Mouse (Mus musculus) lung, adult 2 months (tissue): Measurements from ENCODE around the gene Fgd1. TPM values are rescaled to one million over a fixed set of nuclear protein-coding genes. Genes with fewer than 3 reads are reported as not detected.

Experiments
- DNase-seq: peaks from one replicate; pipeline ENCODE4 v3.0.0; 2022
- H3K4me1 ChIP-seq: fragments of 200-500 bp; 2 replicates; pipeline ENCODE4 v1.6.1; 2011; ENCODE audit warnings: low read length; ENCODE audit not compliant: control insufficient read depth, insufficient read depth
- H3K4me3 ChIP-seq: fragments of 200-500 bp; replicated peaks from 2 replicates; pipeline ENCODE3; 2011; ENCODE audit warnings: low read depth, mild to moderate bottlenecking, control low read depth, low read length; ENCODE audit errors: extremely low read depth
- CTCF ChIP-seq: fragments of 200-500 bp; IDR thresholded peaks from 2 replicates; pipeline ENCODE4 v1.5.1; 2011; ENCODE audit warnings: mild to moderate bottlenecking, low read length, control low read depth; ENCODE audit not compliant: insufficient read depth
- POLR2A ChIP-seq: fragments of 200-500 bp; IDR thresholded peaks from 2 replicates; pipeline ENCODE4 v1.6.1; 2011; ENCODE audit warnings: low read depth, mild to moderate bottlenecking, control low read depth, low read length, borderline replicate concordance; ENCODE audit errors: extremely low read depth
- WGBS: fragments of 180-500 bp; shearing (Covaris S2); methylation state at CpG from one replicate; pipeline ENCODE4 v1.1.7; 2018; 5-methylcytosine and 5-hydroxymethylcytosine counted together
- polyA plus RNA-seq: library from polyadenylated mRNA; depleted of rRNA; stranded (reverse); fragments of >200 nt; gene quantifications from 2 replicates; pipeline ENCODE4 v1.2.3, GENCODE M21; 2012; rRNA removed

Gene Fgd1
- 5.7 and 7.0 TPM in 2 replicates for polyA plus RNA-seq

GRCm38 (mm10) chrX:151045850-151046249 lies at the start of gene Fgd1:
Fgd1 (plus strand) TSS chrX:151046150.
- Histone ChIP-seq H3K4me3 (peak within 1 kb of the TSS; percentile 68), H3K4me1 (no peaks in the 10 kb centered on the region)
- WGBS = 93% methylated on average over 8 of the region's 8 CpGs
- TF ChIP-seq CTCF = no peak
- no peak for TF ChIP-seq POLR2A
- no peak for DNase-seq

- no peak for TF ChIP-seq CTCF
- TF ChIP-seq POLR2A = no peak
- H3K4me1 ChIP-seq = no peaks in the 10 kb centered on the region
- WGBS = 81% methylated on average over 3 of the region's 3 CpGs
- DNase-seq = no peak
- no peak overlapping the region for H3K4me3 ChIP-seq
Measured at GRCm38 (mm10) chrX:150996775-150997174, 49.2 kb upstream of the Fgd1 start.

DNA sequence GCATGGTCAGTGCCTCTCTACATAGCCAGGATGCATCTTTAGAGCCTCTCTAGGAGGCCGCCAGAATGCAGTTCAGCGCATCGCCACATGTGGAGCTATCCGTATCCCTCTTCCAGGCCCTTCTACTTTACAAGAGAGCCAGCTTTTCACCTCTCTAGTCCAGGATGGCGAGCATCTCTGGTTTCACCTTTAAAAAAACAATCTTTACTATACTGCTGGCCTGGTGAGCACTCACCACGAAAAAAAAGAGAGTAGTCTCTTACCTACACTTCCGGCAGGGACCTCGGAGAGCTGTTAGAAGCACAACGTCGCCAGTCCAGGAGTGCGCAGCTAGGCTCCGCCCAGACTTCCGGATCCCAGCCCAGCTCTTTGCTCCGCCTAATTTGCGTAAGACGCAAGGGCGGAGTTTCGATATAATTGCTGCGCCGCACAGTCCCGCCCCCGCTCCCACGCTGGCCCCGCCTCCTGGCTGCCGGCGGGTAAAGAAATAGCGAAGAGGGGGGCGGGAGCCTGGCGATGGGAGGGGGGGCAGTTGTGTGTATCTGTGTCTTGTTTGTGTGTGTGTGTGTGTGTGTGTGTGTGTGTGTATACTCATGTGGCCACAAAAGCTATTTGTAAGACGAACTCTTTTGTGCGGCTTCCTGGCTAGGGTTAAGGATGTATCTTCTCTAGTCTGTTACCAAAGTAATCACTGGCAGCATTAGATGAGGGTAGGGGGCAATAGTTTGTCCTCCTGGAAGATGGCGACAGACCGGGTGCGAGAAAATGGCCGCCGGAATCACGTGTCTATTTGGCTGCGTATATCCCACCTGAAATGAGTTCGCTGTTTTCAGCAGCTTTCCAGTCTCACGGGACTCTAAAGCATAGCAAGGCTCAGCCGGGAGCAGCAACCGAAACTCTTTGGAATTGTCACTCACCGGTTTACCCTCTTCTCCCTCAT lies 28.7 kb upstream of the Fgd1 start, which contains the start of gene Gnl3l:
Gene Gnl3l, minus strand, starts transcription at position 385 of the 940 bp plus-strand sequence.
- DNase-seq = peak; percentile 82
- Histone ChIP-seq H3K4me1 (peaks cover 2% of the 10 kb centered on the region; the same call in 1 of the 2 replicates), H3K4me3 (peak within 1 kb of the TSS; percentile 71)
- 27% methylated on average over 43 of the region's 43 CpGs for WGBS
- TF ChIP-seq CTCF (peak; percentile 57), POLR2A (peak; percentile 85; the same call in 1 of the 2 replicates)

- Histone ChIP-seq H3K4me3 (peak overlapping the region; percentile 68), H3K4me1 (peaks cover 2% of the 10 kb centered on the region; the same call in 1 of the 2 replicates)
- 11% methylated on average over 3 of the region's 3 CpGs for WGBS
- no peak for TF ChIP-seq CTCF
- DNase-seq = no peak
Measured at GRCm38 (mm10) chrX:151017897-151018296, 28.1 kb upstream of the Fgd1 start.

DNA sequence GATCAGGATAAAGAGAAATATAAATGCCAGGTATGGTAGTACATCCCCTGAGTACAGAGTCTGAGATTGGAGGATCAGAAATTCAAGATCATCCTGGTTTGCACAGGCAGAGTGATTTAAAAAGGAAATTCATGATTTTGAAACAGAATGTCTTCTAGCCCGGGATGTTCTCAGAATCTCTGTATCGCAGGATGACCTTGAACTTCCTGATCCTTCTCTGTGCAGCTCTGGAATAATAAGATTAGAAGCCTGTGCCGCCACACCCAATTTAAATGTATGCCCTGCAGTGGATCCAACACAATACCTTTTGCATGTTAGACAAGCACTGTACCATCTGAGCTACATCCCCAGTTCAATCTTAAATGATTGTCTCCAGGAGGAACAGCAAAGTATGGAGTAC lies 27.2 kb upstream of the Fgd1 start:
- 68% methylated on average over 3 of the region's 3 CpGs for WGBS
- no peak for DNase-seq
- TF ChIP-seq CTCF (no peak), POLR2A (no peak)
- H3K4me3 ChIP-seq = no peak overlapping the region
- H3K4me1 ChIP-seq = peaks cover 2% of the 10 kb centered on the region; the same call in 1 of the 2 replicates

GRCm38 (mm10) chrX:151031400-151031799 lies 14.6 kb upstream of the Fgd1 start:
- no peaks in the 10 kb centered on the region for H3K4me1 ChIP-seq
- H3K4me3 ChIP-seq = no peak overlapping the region
- WGBS = 46% methylated on average over 3 of the region's 3 CpGs
- no peak for DNase-seq
- TF ChIP-seq POLR2A = no peak
- TF ChIP-seq CTCF = no peak

- WGBS = 65% methylated on average over 5 of the region's 5 CpGs
- no peak for TF ChIP-seq CTCF
- TF ChIP-seq POLR2A = no peak
- no peak for DNase-seq
- Histone ChIP-seq H3K4me3 (no peak overlapping the region), H3K4me1 (no peaks in the 10 kb centered on the region)
Measured at GRCm38 (mm10) chrX:151041223-151041622, 4.7 kb upstream of the Fgd1 start.

- no peak for DNase-seq
- TF ChIP-seq CTCF (no peak), POLR2A (no peak)
- Histone ChIP-seq H3K4me1 (no peaks in the 10 kb centered on the region), H3K4me3 (peak overlapping the region; percentile 21)
- 56% methylated on average over 11 of the region's 11 CpGs for WGBS
Measured at GRCm38 (mm10) chrX:151046321-151046720, 371 bp downstream of the Fgd1 start.

DNA sequence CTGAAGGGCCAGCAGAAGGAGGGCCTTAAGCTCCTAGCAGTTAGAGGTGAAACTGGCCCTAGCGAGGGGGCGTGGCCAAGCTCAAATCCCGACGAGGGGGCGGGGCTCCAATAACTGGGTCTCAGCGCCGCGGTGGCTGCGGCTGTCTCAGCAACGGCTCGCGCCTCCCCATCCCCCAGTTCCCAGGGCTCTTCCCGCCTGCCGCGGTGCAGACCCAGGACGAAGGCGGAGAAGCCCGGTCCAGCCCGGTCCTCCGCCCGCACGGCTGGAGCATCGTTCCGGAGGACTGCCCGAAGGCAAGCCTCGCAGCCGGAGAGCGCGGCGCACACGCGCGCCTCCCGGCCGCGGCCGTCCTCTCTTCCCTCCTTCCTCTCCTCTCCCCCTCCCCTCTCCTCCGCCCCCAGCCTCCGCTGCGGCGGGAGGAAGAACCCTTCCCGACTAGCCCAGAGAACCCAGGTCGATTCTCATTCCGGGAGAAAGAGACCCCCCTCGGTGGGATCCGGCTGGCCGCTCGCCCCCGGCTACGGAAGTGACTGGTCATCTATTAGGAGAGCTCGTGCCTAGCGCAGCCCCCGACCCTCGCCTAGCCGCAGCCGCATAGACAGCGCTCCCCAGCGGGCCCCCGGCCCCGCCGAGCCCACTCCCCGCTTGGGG lies 954 bp downstream of the Fgd1 start:
- whole genome bisulfite sequencing = 25% methylated on average over 60 of the region's 62 CpGs
- Histone ChIP-seq H3K4me3 (peak overlapping the region; percentile 68), H3K4me1 (no peaks in the 10 kb centered on the region)
- TF ChIP-seq POLR2A = peak; percentile 40; the same call in 1 of the 2 replicates
- TF ChIP-seq CTCF = no peak
- DNase-seq = peak; percentile 75
